Mouse (Mus musculus): ENCODE measurements around the gene Zbtb20. TPM values are rescaled to one million over a fixed set of nuclear protein-coding genes. Genes with fewer than 3 reads are reported as not detected.
A peak's percentile ranks its signal among the peaks of the same experiment; 100 is the strongest.

Gene Zbtb20
- polyA plus RNA-seq, 1 experiment from 2014 or later: 18.8 TPM

GRCm38 (mm10) chr16:43036510-43036909, 160.8 kb downstream of the Zbtb20 start:
- WGBS: 67% methylated on average over 5 of the region's 5 CpGs
- Histone ChIP-seq H3K36me3 (no peaks in the 10 kb centered on the region), H3K4me1 (replicated peaks) (no peaks in the 10 kb centered on the region), H3K9ac (no peak overlapping the region), H3K27ac (no peak overlapping the region), H3K4me2 (replicated peaks) (no peak overlapping the region), H3K27me3 (replicated peaks) (no peaks in the 10 kb centered on the region), H3K9me3 (no peaks in the 10 kb centered on the region), H3K4me3 (replicated peaks) (no peak overlapping the region)
- no peak for ATAC-seq

DNA sequence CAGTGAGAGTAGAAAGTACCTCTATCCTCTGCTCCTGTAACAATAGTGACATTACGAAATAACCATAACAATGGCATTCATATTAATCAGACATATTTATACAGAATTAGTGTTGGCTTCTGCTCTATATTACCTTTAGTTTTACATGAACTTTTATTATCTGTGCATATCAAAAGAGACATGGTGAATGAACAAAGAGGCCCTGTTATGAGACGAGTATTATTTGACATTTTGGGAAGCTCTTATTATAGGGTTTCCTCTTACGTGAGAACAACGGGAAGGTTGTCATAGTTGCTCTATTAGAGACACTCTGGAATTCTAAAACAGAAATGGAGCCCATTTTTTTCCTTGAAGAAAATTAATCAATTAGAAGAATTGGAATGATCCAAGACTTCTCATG, 161.6 kb downstream of the Zbtb20 start:
- Histone ChIP-seq H3K36me3 (no peaks in the 10 kb centered on the region), H3K9ac (no peak overlapping the region), H3K4me2 (replicated peaks) (no peak overlapping the region), H3K27ac (no peak overlapping the region), H3K4me3 (replicated peaks) (no peak overlapping the region), H3K4me1 (replicated peaks) (no peaks in the 10 kb centered on the region), H3K9me3 (no peaks in the 10 kb centered on the region), H3K27me3 (replicated peaks) (no peaks in the 10 kb centered on the region)
- ATAC-seq: no peak
- 92% methylated on average over 4 of the region's 4 CpGs for WGBS

DNA sequence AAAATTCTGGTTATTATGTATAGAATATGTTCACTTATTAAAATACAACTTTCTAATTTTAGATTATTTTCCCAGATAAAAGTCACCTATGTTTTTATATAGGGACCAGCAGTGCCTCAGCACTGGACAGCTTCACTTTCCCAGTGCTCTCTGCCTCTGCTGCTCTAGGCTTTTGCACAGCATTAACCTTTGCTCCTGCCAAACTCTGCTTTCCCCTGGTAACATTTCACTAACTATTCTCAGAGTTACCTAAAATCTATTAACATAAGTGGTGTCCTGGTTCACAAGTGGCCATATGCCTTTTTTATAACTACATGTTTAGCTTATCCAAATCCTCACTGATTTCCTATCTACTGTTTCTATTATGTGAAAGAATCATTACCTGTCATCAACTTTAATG, 169.9 kb downstream of the Zbtb20 start:
- Histone ChIP-seq H3K4me2 (replicated peaks) (no peak overlapping the region), H3K36me3 (no peaks in the 10 kb centered on the region), H3K9ac (no peak overlapping the region), H3K4me3 (replicated peaks) (no peak overlapping the region), H3K27me3 (replicated peaks) (no peaks in the 10 kb centered on the region), H3K4me1 (replicated peaks) (no peaks in the 10 kb centered on the region), H3K9me3 (no peaks in the 10 kb centered on the region), H3K27ac (no peak overlapping the region)
- no peak for ATAC-seq

DNA sequence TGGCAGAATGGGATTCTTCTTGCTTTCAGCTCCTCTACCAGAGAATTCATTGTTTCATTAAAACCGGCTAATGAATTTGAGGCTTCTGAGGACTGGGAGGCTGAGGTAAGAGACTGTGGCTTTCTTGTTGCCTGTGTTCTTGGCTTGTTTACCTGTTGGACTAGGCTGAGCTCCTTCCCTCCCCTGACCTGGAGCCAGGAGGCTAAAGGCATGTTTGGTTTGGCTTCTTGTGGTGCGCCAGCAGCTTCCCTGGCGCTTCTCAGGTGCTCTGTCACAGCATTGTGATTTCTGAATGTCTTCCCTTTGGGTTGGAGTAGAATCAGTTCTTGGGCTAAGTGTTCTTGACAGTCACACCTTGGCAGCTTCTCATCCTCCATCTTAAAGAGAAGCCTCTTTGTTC, 171.0 kb downstream of the Zbtb20 start:
- no peaks in the 10 kb centered on the region for H3K27me3 ChIP-seq (replicated peaks)
- H3K4me1 ChIP-seq (replicated peaks): no peaks in the 10 kb centered on the region
- H3K9ac ChIP-seq: no peak overlapping the region
- H3K36me3 ChIP-seq: no peaks in the 10 kb centered on the region
- H3K9me3 ChIP-seq: no peaks in the 10 kb centered on the region
- no peak overlapping the region for H3K27ac ChIP-seq
- H3K4me3 ChIP-seq (replicated peaks): no peak overlapping the region
- no peak overlapping the region for H3K4me2 ChIP-seq (replicated peaks)
- no peak for ATAC-seq
- WGBS: 83% methylated on average over 3 of the region's 3 CpGs

GRCm38 (mm10) chr16:43069666-43070295, 194.1 kb downstream of the Zbtb20 start:
- no peak overlapping the region for H3K4me3 ChIP-seq (replicated peaks)
- peak; percentile 88 for ATAC-seq
- H3K27me3 ChIP-seq (replicated peaks): no peaks in the 10 kb centered on the region
- H3K36me3 ChIP-seq: no peaks in the 10 kb centered on the region
- H3K9me3 ChIP-seq: no peaks in the 10 kb centered on the region
- H3K4me2 ChIP-seq (replicated peaks): no peak overlapping the region
- H3K9ac ChIP-seq: no peak overlapping the region
- H3K4me1 ChIP-seq (replicated peaks): no peaks in the 10 kb centered on the region
- 56% methylated on average over 3 of the region's 3 CpGs for WGBS
- no peak overlapping the region; the same call in 1 of the 2 replicates for H3K27ac ChIP-seq

DNA sequence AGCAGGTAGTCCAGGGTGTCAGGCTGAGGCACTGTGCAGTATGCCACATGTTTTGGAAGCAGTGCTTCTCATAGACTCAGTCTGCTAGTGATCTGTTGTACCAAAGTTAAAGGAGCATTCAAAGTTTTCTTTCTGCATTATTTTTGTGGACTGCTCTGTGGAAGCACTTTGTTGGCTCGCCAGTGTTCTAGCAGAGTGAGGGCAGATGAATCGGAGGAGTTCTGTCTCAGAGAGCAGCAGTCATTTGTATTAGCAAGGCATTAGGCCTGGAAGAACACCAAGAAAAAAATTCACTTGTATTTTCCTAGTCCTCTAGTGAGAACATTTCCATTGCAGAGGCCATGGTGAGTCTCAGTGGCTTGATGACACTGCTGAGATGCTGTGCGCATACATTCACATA, 196.2 kb downstream of the Zbtb20 start:
- no peaks in the 10 kb centered on the region for H3K27me3 ChIP-seq (replicated peaks)
- no peak overlapping the region for H3K4me3 ChIP-seq (replicated peaks)
- H3K9me3 ChIP-seq: no peaks in the 10 kb centered on the region
- no peak overlapping the region for H3K27ac ChIP-seq
- H3K4me2 ChIP-seq (replicated peaks): no peak overlapping the region
- no peaks in the 10 kb centered on the region for H3K36me3 ChIP-seq
- H3K4me1 ChIP-seq (replicated peaks): no peaks in the 10 kb centered on the region
- WGBS: 73% methylated on average over 3 of the region's 3 CpGs
- no peak for ATAC-seq
- H3K9ac ChIP-seq: no peak overlapping the region

- Histone ChIP-seq H3K4me3 (replicated peaks) (no peak overlapping the region), H3K4me2 (replicated peaks) (no peak overlapping the region), H3K9me3 (no peaks in the 10 kb centered on the region), H3K27ac (no peak overlapping the region), H3K36me3 (no peaks in the 10 kb centered on the region), H3K27me3 (replicated peaks) (no peaks in the 10 kb centered on the region), H3K9ac (no peak overlapping the region), H3K4me1 (replicated peaks) (no peaks in the 10 kb centered on the region)
- ATAC-seq: no peak
- 66% methylated on average over 5 of the region's 5 CpGs for WGBS
Observed at GRCm38 (mm10) chr16:43072818-43073594, 197.3 kb downstream of the Zbtb20 start.

DNA sequence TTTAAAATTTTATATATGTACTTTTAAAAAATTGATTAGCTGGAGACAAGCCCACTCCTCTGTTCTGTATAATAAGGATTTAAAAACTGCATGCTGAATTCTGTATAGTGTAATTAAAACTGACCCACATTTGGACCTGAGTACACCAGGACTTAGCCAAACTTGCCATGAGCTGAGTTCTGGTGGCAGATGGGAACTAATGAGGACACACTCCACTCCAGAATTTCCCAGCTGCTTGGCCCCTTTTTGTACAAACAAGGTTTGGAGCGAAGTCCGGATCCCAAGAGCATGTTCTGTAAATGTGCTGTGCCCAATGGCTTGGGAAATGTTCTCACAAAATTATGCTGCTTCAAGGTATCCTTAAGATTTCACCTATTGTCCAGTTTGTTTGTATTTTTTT, 204.7 kb downstream of the Zbtb20 start:
- H3K27ac ChIP-seq: no peak overlapping the region
- no peaks in the 10 kb centered on the region for H3K4me1 ChIP-seq (replicated peaks)
- H3K9ac ChIP-seq: no peak overlapping the region
- H3K27me3 ChIP-seq (replicated peaks): no peaks in the 10 kb centered on the region
- no peaks in the 10 kb centered on the region for H3K36me3 ChIP-seq
- WGBS: 50% methylated on average over 2 of the region's 2 CpGs
- H3K9me3 ChIP-seq: no peaks in the 10 kb centered on the region
- no peak overlapping the region for H3K4me3 ChIP-seq (replicated peaks)
- H3K4me2 ChIP-seq (replicated peaks): no peak overlapping the region
- ATAC-seq: 0 out of 2 replicates have a peak, but pooled peaks have one; percentile 7

GRCm38 (mm10) chr16:43080923-43081702, 205.4 kb downstream of the Zbtb20 start:
- 65% methylated on average over 5 of the region's 5 CpGs for WGBS
- peak overlapping the region; percentile 48; the same call in 1 of the 2 replicates for H3K27ac ChIP-seq
- H3K4me2 ChIP-seq (replicated peaks): no peak overlapping the region
- peak; percentile 81 for ATAC-seq
- no peaks in the 10 kb centered on the region for H3K27me3 ChIP-seq (replicated peaks)
- H3K36me3 ChIP-seq: no peaks in the 10 kb centered on the region
- no peaks in the 10 kb centered on the region for H3K4me1 ChIP-seq (replicated peaks)
- no peak overlapping the region for H3K9ac ChIP-seq
- no peak overlapping the region for H3K4me3 ChIP-seq (replicated peaks)
- no peaks in the 10 kb centered on the region for H3K9me3 ChIP-seq

DNA sequence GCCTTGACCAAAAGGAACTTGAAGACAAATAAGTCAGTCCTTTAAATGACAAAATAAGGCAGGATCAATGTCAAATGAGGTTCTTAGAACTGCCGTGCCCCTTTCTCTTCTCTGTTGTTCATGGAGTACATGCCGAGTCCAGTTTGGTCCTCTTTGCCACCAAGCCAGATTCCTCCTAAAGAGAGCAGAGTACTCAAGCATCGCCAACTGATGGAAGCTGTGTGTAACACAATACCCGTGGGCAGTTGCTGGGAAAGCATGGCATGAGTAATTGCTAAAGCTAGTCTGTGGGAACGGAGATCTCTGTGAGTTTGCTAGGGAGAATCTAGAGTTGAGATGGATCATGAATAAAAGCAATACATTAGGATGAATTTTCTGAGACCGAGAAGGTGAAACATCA, 206.3 kb downstream of the Zbtb20 start:
- no peak for ATAC-seq
- no peaks in the 10 kb centered on the region for H3K36me3 ChIP-seq
- no peaks in the 10 kb centered on the region for H3K4me1 ChIP-seq (replicated peaks)
- H3K27ac ChIP-seq: no peak overlapping the region
- H3K4me3 ChIP-seq (replicated peaks): no peak overlapping the region
- 83% methylated on average over 6 of the region's 6 CpGs for WGBS
- no peaks in the 10 kb centered on the region for H3K27me3 ChIP-seq (replicated peaks)
- no peaks in the 10 kb centered on the region for H3K9me3 ChIP-seq
- H3K4me2 ChIP-seq (replicated peaks): no peak overlapping the region
- no peak overlapping the region for H3K9ac ChIP-seq

DNA sequence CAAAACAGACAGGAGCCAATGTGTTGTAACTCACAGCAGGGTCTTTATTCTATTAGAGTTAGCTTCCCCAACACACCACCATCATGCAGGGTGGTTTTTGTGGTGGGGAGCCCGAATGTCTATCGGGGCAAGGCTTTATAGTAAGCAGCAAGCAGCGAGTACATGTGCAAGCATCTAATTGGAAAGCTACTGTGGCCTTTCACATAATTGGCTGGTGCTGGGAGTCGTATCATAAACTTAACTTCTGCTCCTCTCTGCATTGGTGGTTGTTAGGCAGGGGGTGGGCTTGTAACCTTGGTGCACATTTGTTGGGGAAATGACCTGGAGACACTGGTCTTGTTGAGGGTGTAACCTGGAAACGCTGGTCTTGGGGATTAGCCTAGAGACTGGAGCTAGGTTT, 207.1 kb downstream of the Zbtb20 start:
- Histone ChIP-seq H3K27me3 (replicated peaks) (no peaks in the 10 kb centered on the region), H3K4me3 (replicated peaks) (no peak overlapping the region), H3K9ac (no peak overlapping the region), H3K4me2 (replicated peaks) (no peak overlapping the region), H3K9me3 (no peaks in the 10 kb centered on the region), H3K27ac (no peak overlapping the region), H3K4me1 (replicated peaks) (no peaks in the 10 kb centered on the region), H3K36me3 (no peaks in the 10 kb centered on the region)
- no peak for ATAC-seq
- 86% methylated on average over 5 of the region's 5 CpGs for WGBS

DNA sequence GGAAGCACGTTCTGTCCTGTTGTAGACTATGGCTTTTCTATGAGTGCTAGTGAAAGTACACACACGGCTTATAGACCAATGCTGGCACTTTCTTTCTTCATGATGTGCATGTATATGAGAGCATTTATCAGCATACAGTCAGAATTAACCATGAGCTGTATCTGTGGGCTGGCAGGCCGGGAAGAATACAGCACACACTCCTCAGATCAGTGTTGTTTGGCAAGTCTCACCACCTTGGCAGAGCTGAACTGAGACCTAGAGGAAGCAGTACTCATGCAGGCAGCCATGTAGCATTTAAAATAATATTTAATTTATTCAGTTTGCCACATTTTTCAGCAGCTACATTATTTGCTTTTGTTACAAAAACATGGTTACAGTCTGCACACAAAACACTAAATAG, 214.5 kb downstream of the Zbtb20 start:
- Histone ChIP-seq H3K9ac (no peak overlapping the region), H3K4me2 (replicated peaks) (no peak overlapping the region), H3K27ac (no peak overlapping the region), H3K36me3 (no peaks in the 10 kb centered on the region), H3K27me3 (replicated peaks) (no peaks in the 10 kb centered on the region), H3K9me3 (no peaks in the 10 kb centered on the region), H3K4me3 (replicated peaks) (no peak overlapping the region), H3K4me1 (replicated peaks) (no peaks in the 10 kb centered on the region)
- WGBS: 75% methylated on average over 3 of the region's 3 CpGs
- no peak; the same call in 1 of the 2 replicates for ATAC-seq

All from intestine, embryonic 15.5 days (tissue).